Mouse (Mus musculus) stomach, embryonic 14.5 days (tissue): Measurements from ENCODE around the gene Gm10260. TPM values are rescaled to one million over a fixed set of nuclear protein-coding genes. Genes with fewer than 3 reads are reported as not detected.

Experiments
- ATAC-seq: fragments of 200-750 bp; cut with Nextera tagmentation; 2 replicates; pipeline ENCODE4 v1.8.0; 2017; ENCODE audit warnings: low read depth, moderate TSS enrichment; ENCODE audit not compliant: insufficient number of reproducible peaks, insufficient read depth, low FRiP score
- H3K27ac ChIP-seq: fragments of 300-500 bp; sonication (generic); 2 replicates; pipeline ENCODE4 v1.5.1; 2014; ENCODE audit warnings: mild to moderate bottlenecking, low read length, moderate library complexity, mixed read lengths
- H3K27me3 ChIP-seq: fragments of 300-500 bp; sonication (generic); 2 replicates; pipeline ENCODE4 v1.6.1; 2014; ENCODE audit warnings: low read length, control low read depth, mixed read lengths; ENCODE audit not compliant: control insufficient read depth, insufficient read depth
- H3K36me3 ChIP-seq: fragments of 300-500 bp; sonication (generic); 2 replicates; pipeline ENCODE4 v1.6.1; 2014; ENCODE audit warnings: mild to moderate bottlenecking, control low read depth, low read length, moderate library complexity, mixed read lengths; ENCODE audit not compliant: control insufficient read depth, insufficient read depth
- H3K4me1 ChIP-seq: fragments of 300-500 bp; sonication (generic); 2 replicates; pipeline ENCODE4 v1.6.1; 2014; ENCODE audit warnings: low read length, control low read depth, mixed read lengths; ENCODE audit not compliant: control insufficient read depth, insufficient read depth
- H3K4me2 ChIP-seq: fragments of 300-500 bp; sonication (generic); replicated peaks from 2 replicates; pipeline ENCODE4 v1.6.1; 2014; ENCODE audit warnings: low read depth, low read length, control low read depth
- H3K4me3 ChIP-seq: fragments of 300-500 bp; sonication (generic); 2 replicates; pipeline ENCODE4 v1.5.1; 2014; ENCODE audit warnings: low read depth, low read length, control low read depth
- H3K9ac ChIP-seq: fragments of 300-500 bp; sonication (generic); replicated peaks from 2 replicates; pipeline ENCODE4 v1.6.1; 2014; ENCODE audit warnings: low read depth, mild to moderate bottlenecking, control low read depth, low read length, moderate library complexity, mixed read lengths
- H3K9me3 ChIP-seq: fragments of 300-500 bp; sonication (generic); 2 replicates; pipeline ENCODE4 v1.6.1; 2016; ENCODE audit warnings: low read depth, low read length, control low read depth; ENCODE audit not compliant: control insufficient read depth
- WGBS: fragments of 180-500 bp; shearing (Covaris S2); extraction: QIAGEN DNeasy Blood & Tissue Kit; methylation state at CpG from one replicate; pipeline ENCODE4 v1.1.7; 2014; 5-methylcytosine and 5-hydroxymethylcytosine counted together
- polyA plus RNA-seq: library from polyadenylated mRNA; unstranded; fragments of >200 nt; fragmentation: Nextera tagmentation; extraction: Ambion mirVana; gene quantifications from 2 replicates; pipeline ENCODE4 v1.2.1, GENCODE M21; 2014

The Gm10260 gene
- polyA plus RNA-seq, 1 experiment from 2014 or later: 4.7 TPM

- Histone ChIP-seq H3K4me2 (no peak overlapping the region), H3K9me3 (no peaks in the 10 kb centered on the region), H3K36me3 (no peaks in the 10 kb centered on the region), H3K27me3 (no peaks in the 10 kb centered on the region), H3K4me1 (no peaks in the 10 kb centered on the region), H3K9ac (no peak overlapping the region), H3K27ac (no peak overlapping the region), H3K4me3 (no peak overlapping the region)
- WGBS: 51% methylated on average over 2 of the region's 2 CpGs
- no peak for ATAC-seq
Measured at GRCm38 (mm10) chr13:97744036-97744435, 16.4 kb downstream of the Gm10260 start.

GRCm38 (mm10) chr13:97743229-97743988, 17.0 kb downstream of the Gm10260 start:
- H3K4me2 ChIP-seq: no peak overlapping the region
- H3K27me3 ChIP-seq: no peaks in the 10 kb centered on the region
- H3K9ac ChIP-seq: no peak overlapping the region
- no peak overlapping the region for H3K27ac ChIP-seq
- no peak overlapping the region for H3K4me3 ChIP-seq
- H3K36me3 ChIP-seq: no peaks in the 10 kb centered on the region
- no peaks in the 10 kb centered on the region for H3K4me1 ChIP-seq
- ATAC-seq: peak; percentile 28; the same call in 1 of the 2 replicates
- no peaks in the 10 kb centered on the region for H3K9me3 ChIP-seq
- 57% methylated on average over 3 of the region's 3 CpGs for WGBS

GRCm38 (mm10) chr13:97735931-97736330, 24.5 kb downstream of the Gm10260 start:
- H3K27me3 ChIP-seq: no peaks in the 10 kb centered on the region
- H3K4me2 ChIP-seq: no peak overlapping the region
- ATAC-seq: no peak
- H3K36me3 ChIP-seq: no peaks in the 10 kb centered on the region
- H3K9me3 ChIP-seq: no peaks in the 10 kb centered on the region
- no peak overlapping the region for H3K9ac ChIP-seq
- H3K27ac ChIP-seq: no peak overlapping the region
- no peaks in the 10 kb centered on the region for H3K4me1 ChIP-seq
- H3K4me3 ChIP-seq: no peak overlapping the region
- 84% methylated on average over 6 of the region's 6 CpGs for WGBS

GRCm38 (mm10) chr13:97734760-97735159, 25.7 kb downstream of the Gm10260 start:
- H3K9me3 ChIP-seq: no peaks in the 10 kb centered on the region
- no peaks in the 10 kb centered on the region for H3K36me3 ChIP-seq
- no peak overlapping the region for H3K4me2 ChIP-seq
- no peak overlapping the region for H3K27ac ChIP-seq
- no peak overlapping the region for H3K9ac ChIP-seq
- H3K4me1 ChIP-seq: no peaks in the 10 kb centered on the region
- ATAC-seq: no peak
- no peaks in the 10 kb centered on the region for H3K27me3 ChIP-seq
- 87% methylated on average over 3 of the region's 3 CpGs for WGBS
- H3K4me3 ChIP-seq: no peak overlapping the region

GRCm38 (mm10) chr13:97725160-97725825, 35.1 kb downstream of the Gm10260 start:
- WGBS: 58% methylated on average over 11 of the region's 11 CpGs
- Histone ChIP-seq H3K4me1 (no peaks in the 10 kb centered on the region), H3K36me3 (no peaks in the 10 kb centered on the region), H3K4me2 (no peak overlapping the region), H3K9me3 (no peaks in the 10 kb centered on the region), H3K27ac (no peak overlapping the region), H3K4me3 (no peak overlapping the region), H3K27me3 (no peaks in the 10 kb centered on the region), H3K9ac (no peak overlapping the region)
- ATAC-seq: 0 out of 2 replicates have a peak, but pooled peaks have one; percentile 23

- no peaks in the 10 kb centered on the region for H3K9me3 ChIP-seq
- no peaks in the 10 kb centered on the region for H3K4me1 ChIP-seq
- ATAC-seq: no peak
- H3K27me3 ChIP-seq: no peaks in the 10 kb centered on the region
- WGBS: 77% methylated on average over 6 of the region's 6 CpGs
- H3K4me2 ChIP-seq: no peak overlapping the region
- H3K36me3 ChIP-seq: no peaks in the 10 kb centered on the region
- no peak overlapping the region for H3K27ac ChIP-seq
- H3K9ac ChIP-seq: no peak overlapping the region
- H3K4me3 ChIP-seq: no peak overlapping the region
Measured at GRCm38 (mm10) chr13:97724551-97724950, 35.9 kb downstream of the Gm10260 start.

- no peak overlapping the region for H3K9ac ChIP-seq
- ATAC-seq: no peak
- no peak overlapping the region for H3K4me3 ChIP-seq
- peak overlapping the region; percentile 55 for H3K27ac ChIP-seq
- H3K9me3 ChIP-seq: no peaks in the 10 kb centered on the region
- no peaks in the 10 kb centered on the region for H3K36me3 ChIP-seq
- H3K4me2 ChIP-seq: no peak overlapping the region
- no peaks in the 10 kb centered on the region for H3K27me3 ChIP-seq
- H3K4me1 ChIP-seq: no peaks in the 10 kb centered on the region
- WGBS: 45% methylated on average over 8 of the region's 8 CpGs
Measured at GRCm38 (mm10) chr13:97712506-97713275, 47.7 kb downstream of the Gm10260 start.

- Histone ChIP-seq H3K9me3 (no peaks in the 10 kb centered on the region), H3K9ac (no peak overlapping the region), H3K27ac (no peak overlapping the region), H3K4me1 (no peaks in the 10 kb centered on the region), H3K4me2 (no peak overlapping the region), H3K36me3 (no peaks in the 10 kb centered on the region), H3K27me3 (no peaks in the 10 kb centered on the region), H3K4me3 (no peak overlapping the region)
- WGBS: 83% methylated on average over 2 of the region's 2 CpGs
- ATAC-seq: no peak
Measured at GRCm38 (mm10) chr13:97711510-97711909, 48.9 kb downstream of the Gm10260 start.
